Mouse (Mus musculus): ENCODE data around the gene Hist1h2bc. TPM values are rescaled to one million over a fixed set of nuclear protein-coding genes. Genes with fewer than 3 reads are reported as not detected.

Gene Hist1h2bc
- polyA plus RNA-seq, 1 experiment from 2014 or later: 26.1 TPM

DNA sequence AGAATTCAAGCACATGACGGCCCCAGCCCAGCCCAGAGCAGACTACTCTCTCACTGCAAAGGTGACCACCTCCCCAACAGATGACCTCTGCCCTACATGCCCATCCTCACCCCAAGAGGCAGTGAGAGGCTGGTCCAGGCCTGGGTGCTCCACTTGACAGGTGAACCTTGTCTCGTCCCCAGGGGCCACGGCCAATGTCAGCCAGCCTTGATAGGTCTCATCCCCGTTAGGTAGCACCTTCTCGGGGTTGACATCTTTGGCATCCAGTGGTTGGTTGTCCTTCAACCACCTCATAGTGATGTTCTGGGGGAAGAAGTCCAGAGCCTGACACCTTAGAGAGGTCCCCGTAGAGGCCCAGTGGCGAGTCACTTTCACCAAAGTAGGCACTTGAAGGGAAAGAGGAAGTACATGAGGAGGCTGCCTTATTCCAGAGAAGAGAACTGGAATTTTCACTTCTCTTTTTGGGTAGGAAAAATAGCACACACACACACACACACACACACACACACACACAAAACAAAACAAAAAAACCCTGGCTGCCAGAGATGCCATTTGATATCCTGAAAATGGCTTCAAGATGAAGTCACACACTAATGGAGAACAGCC lies 21.9 kb downstream of the Hist1h2bc start:
- Histone ChIP-seq H3K4me2 (replicated peaks; ENCODE audit: low read depth, low read length) (no peak overlapping the region), H3K9ac (ENCODE audit: low read depth, low read length) (no peak overlapping the region), H3K4me1 (replicated peaks; ENCODE audit: control insufficient read depth, insufficient read depth, low read length) (peaks cover 3% of the 10 kb centered on the region; the same call in 1 of the 2 replicates), H3K9me3 (ENCODE audit: control insufficient read depth, low read length) (no peaks in the 10 kb centered on the region), H3K36me3 (ENCODE audit: control insufficient read depth, insufficient read depth, low read length) (no peaks in the 10 kb centered on the region), H3K27me3 (ENCODE audit: control insufficient read depth, insufficient read depth, low read length) (no peaks in the 10 kb centered on the region), H3K27ac (ENCODE audit: low read depth, low read length) (no peak overlapping the region), H3K4me3 (ENCODE audit: low read depth, low read length) (no peak overlapping the region)
- DNase-seq (ENCODE audit: low spot score) (no peak), ATAC-seq (ENCODE audit: low FRiP score) (no peak)
- 97% methylated on average over 7 of the region's 7 CpGs for WGBS

DNA sequence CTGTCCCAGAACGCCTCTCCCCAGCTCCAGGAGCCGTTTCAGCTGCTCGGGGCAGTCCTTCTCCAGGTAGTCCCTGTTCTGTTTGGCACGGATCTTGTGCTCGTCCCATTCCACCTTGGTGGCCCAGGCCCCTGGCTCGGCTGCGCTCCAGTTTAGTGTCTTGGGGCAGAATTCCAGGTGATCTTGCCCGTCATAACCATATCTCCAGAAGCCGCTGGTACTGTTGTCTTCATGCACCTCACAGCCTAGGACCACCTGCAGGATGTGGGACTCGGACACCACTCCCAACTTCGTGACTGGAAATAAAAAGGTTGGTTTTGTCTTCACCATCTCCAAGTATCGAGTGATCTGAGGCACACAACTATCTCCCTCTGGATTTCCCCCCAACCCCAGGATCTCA lies 22.8 kb downstream of the Hist1h2bc start:
- H3K9me3 ChIP-seq (ENCODE audit: control insufficient read depth, low read length): no peaks in the 10 kb centered on the region
- DNase-seq (ENCODE audit: low spot score) (no peak), ATAC-seq (ENCODE audit: low FRiP score) (no peak)
- H3K27me3 ChIP-seq (ENCODE audit: control insufficient read depth, insufficient read depth, low read length): no peaks in the 10 kb centered on the region
- peaks cover 3% of the 10 kb centered on the region; the same call in 1 of the 2 replicates for H3K4me1 ChIP-seq (replicated peaks; ENCODE audit: control insufficient read depth, insufficient read depth, low read length)
- no peaks in the 10 kb centered on the region for H3K36me3 ChIP-seq (ENCODE audit: control insufficient read depth, insufficient read depth, low read length)
- H3K4me2 ChIP-seq (replicated peaks; ENCODE audit: low read depth, low read length): no peak overlapping the region
- no peak overlapping the region for H3K27ac ChIP-seq (ENCODE audit: low read depth, low read length)
- WGBS: 92% methylated on average over 12 of the region's 12 CpGs
- no peak overlapping the region for H3K9ac ChIP-seq (ENCODE audit: low read depth, low read length)
- H3K4me3 ChIP-seq (ENCODE audit: low read depth, low read length): no peak overlapping the region

DNA sequence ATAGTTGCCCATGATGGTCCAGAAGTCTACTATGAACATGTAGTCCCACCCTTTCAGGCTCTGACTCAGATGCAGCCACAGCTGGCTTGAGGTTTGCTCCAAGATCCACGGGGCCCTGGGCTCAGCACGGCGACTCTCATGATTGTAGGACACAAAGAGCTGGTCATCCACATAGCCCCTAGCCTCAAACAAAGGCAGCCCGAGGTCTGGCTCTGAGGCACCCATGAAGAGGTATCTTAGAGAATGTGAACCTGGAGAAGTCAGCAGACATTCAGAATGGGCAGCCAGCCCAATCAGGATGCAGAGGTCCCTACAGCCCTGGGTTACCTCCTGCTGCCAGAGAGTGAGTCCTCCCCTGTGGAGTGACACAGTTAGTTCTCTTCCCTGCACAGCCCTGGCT lies 24.0 kb downstream of the Hist1h2bc start:
- Histone ChIP-seq H3K4me1 (replicated peaks; ENCODE audit: control insufficient read depth, insufficient read depth, low read length) (peaks cover 3% of the 10 kb centered on the region; the same call in 1 of the 2 replicates), H3K36me3 (ENCODE audit: control insufficient read depth, insufficient read depth, low read length) (no peaks in the 10 kb centered on the region), H3K9ac (ENCODE audit: low read depth, low read length) (no peak overlapping the region), H3K4me2 (replicated peaks; ENCODE audit: low read depth, low read length) (no peak overlapping the region), H3K9me3 (ENCODE audit: control insufficient read depth, low read length) (no peaks in the 10 kb centered on the region), H3K27ac (ENCODE audit: low read depth, low read length) (no peak overlapping the region), H3K27me3 (ENCODE audit: control insufficient read depth, insufficient read depth, low read length) (no peaks in the 10 kb centered on the region), H3K4me3 (ENCODE audit: low read depth, low read length) (no peak overlapping the region)
- WGBS: 88% methylated on average over 4 of the region's 4 CpGs
- ATAC-seq (ENCODE audit: low FRiP score) (no peak), DNase-seq (ENCODE audit: low spot score) (no peak)

DNA sequence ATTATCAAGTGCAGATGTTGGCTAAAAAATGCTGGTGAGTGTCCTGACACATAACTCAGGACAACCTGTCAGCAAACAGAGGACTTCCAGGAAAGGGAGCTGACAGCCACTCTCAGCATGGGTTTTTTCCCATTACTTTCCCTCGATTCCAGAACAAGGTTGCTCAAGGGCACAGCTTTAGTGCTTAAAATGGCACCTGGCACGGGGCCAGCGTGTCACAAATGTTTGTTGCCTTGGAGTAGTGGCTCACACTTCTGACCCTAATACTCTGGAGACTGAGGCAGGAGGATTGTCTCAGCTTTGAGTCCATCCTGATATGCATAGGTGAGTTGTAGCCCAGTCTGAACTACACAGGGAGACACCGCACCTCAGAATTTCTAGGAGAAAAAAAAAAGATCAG lies 24.7 kb downstream of the Hist1h2bc start:
- no peak overlapping the region for H3K4me2 ChIP-seq (replicated peaks; ENCODE audit: low read depth, low read length)
- no peaks in the 10 kb centered on the region for H3K36me3 ChIP-seq (ENCODE audit: control insufficient read depth, insufficient read depth, low read length)
- H3K4me3 ChIP-seq (ENCODE audit: low read depth, low read length): no peak overlapping the region
- no peak overlapping the region for H3K9ac ChIP-seq (ENCODE audit: low read depth, low read length)
- ATAC-seq (ENCODE audit: low FRiP score) (no peak), DNase-seq (ENCODE audit: low spot score) (no peak)
- H3K27ac ChIP-seq (ENCODE audit: low read depth, low read length): no peak overlapping the region
- no peaks in the 10 kb centered on the region for H3K27me3 ChIP-seq (ENCODE audit: control insufficient read depth, insufficient read depth, low read length)
- WGBS: 80% methylated on average over 4 of the region's 4 CpGs
- peaks cover 3% of the 10 kb centered on the region; the same call in 1 of the 2 replicates for H3K4me1 ChIP-seq (replicated peaks; ENCODE audit: control insufficient read depth, insufficient read depth, low read length)
- H3K9me3 ChIP-seq (ENCODE audit: control insufficient read depth, low read length): no peaks in the 10 kb centered on the region

DNA sequence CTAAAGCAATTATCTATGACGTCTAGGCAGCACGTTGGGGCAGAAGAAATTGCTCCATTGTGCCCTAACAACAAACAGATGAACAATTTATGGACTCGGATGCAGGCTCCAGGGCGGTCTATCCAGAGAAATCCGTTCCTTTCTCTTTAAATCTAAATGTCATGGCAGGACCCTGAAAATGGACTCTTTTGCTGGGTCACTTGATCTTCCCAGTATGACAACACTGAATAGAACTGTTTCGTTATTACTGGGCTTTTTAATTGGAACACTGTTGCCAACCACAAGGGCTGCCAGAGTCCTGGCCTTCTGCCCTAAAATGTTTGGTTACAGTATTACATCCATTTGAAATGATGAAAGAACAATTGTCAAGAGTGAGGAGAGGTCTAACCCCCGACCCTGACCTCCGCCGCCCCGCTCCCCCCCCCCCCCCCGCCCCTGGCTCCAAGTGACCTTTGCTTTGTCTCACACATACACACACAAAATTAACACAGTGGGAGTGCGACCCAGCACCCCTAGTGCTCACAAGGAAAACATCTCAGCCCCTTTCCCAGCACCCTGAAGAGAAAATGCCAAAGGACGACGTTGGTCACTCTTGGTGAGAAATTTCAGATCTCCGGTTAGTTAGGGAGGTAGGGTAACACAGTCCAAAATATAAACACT lies 25.8 kb downstream of the Hist1h2bc start:
- Histone ChIP-seq H3K27me3 (ENCODE audit: control insufficient read depth, insufficient read depth, low read length) (no peaks in the 10 kb centered on the region), H3K27ac (ENCODE audit: low read depth, low read length) (no peak overlapping the region), H3K4me1 (replicated peaks; ENCODE audit: control insufficient read depth, insufficient read depth, low read length) (peaks cover 3% of the 10 kb centered on the region; the same call in 1 of the 2 replicates), H3K4me2 (replicated peaks; ENCODE audit: low read depth, low read length) (peak overlapping the region; percentile 57), H3K9me3 (ENCODE audit: control insufficient read depth, low read length) (no peaks in the 10 kb centered on the region), H3K9ac (ENCODE audit: low read depth, low read length) (peak overlapping the region; percentile 16), H3K4me3 (ENCODE audit: low read depth, low read length) (peak overlapping the region; percentile 22), H3K36me3 (ENCODE audit: control insufficient read depth, insufficient read depth, low read length) (no peaks in the 10 kb centered on the region)
- 11% methylated on average over 15 of the region's 15 CpGs for WGBS
- DNase-seq (ENCODE audit: low spot score) (no peak), ATAC-seq (ENCODE audit: low FRiP score) (no peak)

DNA sequence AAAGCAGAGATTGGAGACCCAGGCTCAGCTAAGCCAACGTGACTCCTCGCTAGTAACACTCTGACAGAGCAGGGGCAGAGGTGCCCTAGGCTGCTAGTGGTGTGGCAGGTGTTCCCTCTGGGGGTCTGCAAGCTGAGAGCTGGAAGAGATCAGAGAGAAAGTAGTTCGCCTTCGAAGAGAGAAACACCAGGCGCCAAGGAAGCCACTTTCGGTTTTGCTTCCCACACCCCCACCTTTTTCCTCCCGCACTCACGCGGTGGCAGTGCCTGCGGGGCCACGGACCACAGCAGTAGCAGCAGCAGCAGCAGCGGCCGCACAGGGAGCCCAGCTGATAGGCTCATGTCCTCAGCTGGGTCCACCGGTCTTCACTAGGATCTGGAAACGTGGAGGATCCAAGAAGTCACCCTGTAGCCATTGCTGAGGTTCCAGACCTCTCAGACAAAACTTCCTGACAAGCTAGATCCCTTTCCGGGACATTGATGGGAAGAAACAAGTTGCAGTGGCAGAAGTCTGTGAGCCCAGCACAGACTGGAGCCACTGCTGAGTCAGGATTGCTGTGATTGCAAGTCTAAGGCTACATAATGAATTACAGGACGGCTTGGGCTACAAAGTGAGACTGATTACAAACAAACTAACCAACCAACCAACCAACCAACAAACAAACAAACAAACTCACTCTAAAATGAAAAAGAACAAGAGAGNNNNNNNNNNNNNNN lies 26.5 kb downstream of the Hist1h2bc start, which contains the start of gene Hfe:
Hfe (minus strand) TSS at position 481 of the 716 bp plus-strand sequence.
- Histone ChIP-seq H3K4me2 (replicated peaks; ENCODE audit: low read depth, low read length) (peak within 1 kb of the TSS; percentile 57), H3K27ac (ENCODE audit: low read depth, low read length) (no peak within 1 kb of the TSS), H3K9ac (ENCODE audit: low read depth, low read length) (peak within 1 kb of the TSS; percentile 16), H3K27me3 (ENCODE audit: control insufficient read depth, insufficient read depth, low read length) (no peaks in the 10 kb centered on the region), H3K9me3 (ENCODE audit: control insufficient read depth, low read length) (no peaks in the 10 kb centered on the region), H3K4me1 (replicated peaks; ENCODE audit: control insufficient read depth, insufficient read depth, low read length) (peaks cover 3% of the 10 kb centered on the region; the same call in 1 of the 2 replicates), H3K36me3 (ENCODE audit: control insufficient read depth, insufficient read depth, low read length) (no peaks in the 10 kb centered on the region), H3K4me3 (ENCODE audit: low read depth, low read length) (peak within 1 kb of the TSS; percentile 22)
- DNase-seq (ENCODE audit: low spot score) (peak; percentile 57), ATAC-seq (ENCODE audit: low FRiP score) (no peak; the same call in 1 of the 2 replicates)
- WGBS: 2% methylated on average over 17 of the region's 17 CpGs

DNA sequence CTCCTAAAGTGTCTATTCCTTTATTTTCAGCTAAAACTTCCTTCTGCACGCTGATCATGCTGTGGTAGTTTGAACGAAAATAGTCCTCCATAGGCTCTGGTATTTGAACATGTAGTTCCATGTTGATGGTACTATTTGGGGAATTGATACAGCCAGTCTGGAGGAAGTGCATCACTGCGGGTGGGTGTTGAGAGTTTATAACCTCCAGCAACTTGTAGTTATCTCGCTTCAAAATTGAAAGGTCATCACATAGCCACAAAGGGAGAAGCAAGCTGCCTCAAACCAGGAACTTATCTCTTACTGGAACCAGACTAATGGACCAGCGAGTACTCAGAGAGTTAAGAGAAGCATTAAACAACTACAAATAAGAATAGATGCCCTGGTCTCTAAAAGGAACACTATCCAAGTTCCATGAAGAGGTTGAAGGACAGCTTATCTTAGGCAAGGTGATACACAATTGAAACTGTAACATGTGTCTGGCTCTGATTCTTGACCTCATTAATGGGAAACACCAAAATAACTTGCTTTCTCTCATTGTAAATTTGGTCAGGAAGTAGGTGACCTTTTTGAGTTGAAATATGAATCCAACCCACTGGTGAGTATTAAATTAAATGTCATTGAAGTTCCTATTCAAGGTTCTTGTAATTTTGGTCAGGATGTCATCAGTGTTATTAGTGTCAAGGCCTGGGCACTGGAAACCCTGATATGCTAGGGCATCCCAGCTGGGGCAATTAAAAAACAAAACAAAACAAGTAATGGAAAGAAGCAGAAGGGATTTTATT lies 32.5 kb downstream of the Hist1h2bc start:
- DNase-seq (ENCODE audit: low spot score) (no peak), ATAC-seq (ENCODE audit: low FRiP score) (no peak)
- WGBS: 88% methylated on average over 5 of the region's 5 CpGs
- no peaks in the 10 kb centered on the region for H3K36me3 ChIP-seq (ENCODE audit: control insufficient read depth, insufficient read depth, low read length)
- no peak overlapping the region for H3K4me3 ChIP-seq (ENCODE audit: low read depth, low read length)
- H3K9ac ChIP-seq (ENCODE audit: low read depth, low read length): no peak overlapping the region
- H3K27ac ChIP-seq (ENCODE audit: low read depth, low read length): no peak overlapping the region
- no peaks in the 10 kb centered on the region for H3K27me3 ChIP-seq (ENCODE audit: control insufficient read depth, insufficient read depth, low read length)
- no peaks in the 10 kb centered on the region for H3K4me1 ChIP-seq (replicated peaks; ENCODE audit: control insufficient read depth, insufficient read depth, low read length)
- H3K9me3 ChIP-seq (ENCODE audit: control insufficient read depth, low read length): no peaks in the 10 kb centered on the region
- H3K4me2 ChIP-seq (replicated peaks; ENCODE audit: low read depth, low read length): no peak overlapping the region

DNA sequence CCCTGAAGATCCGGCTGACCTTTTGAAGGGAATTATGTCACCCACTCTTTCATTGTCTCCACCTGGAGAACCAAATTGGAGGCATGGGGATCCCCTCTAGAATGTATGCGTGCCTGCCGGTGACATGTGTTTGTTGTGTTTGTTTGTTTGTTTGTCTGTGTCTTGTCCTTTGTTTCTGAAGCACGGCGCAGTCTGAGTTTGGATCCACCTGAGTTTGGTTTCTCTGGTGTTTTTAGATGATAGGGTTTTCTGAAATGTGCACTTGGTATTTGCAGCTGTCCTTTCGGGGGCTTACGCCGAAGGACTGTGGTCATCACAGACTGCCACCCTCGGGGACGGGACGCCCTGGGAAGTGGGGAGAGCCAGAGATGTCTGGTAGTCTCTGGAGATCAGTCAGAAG lies 33.2 kb downstream of the Hist1h2bc start:
- Histone ChIP-seq H3K4me3 (ENCODE audit: low read depth, low read length) (no peak overlapping the region), H3K27ac (ENCODE audit: low read depth, low read length) (no peak overlapping the region), H3K36me3 (ENCODE audit: control insufficient read depth, insufficient read depth, low read length) (no peaks in the 10 kb centered on the region), H3K4me1 (replicated peaks; ENCODE audit: control insufficient read depth, insufficient read depth, low read length) (no peaks in the 10 kb centered on the region), H3K4me2 (replicated peaks; ENCODE audit: low read depth, low read length) (no peak overlapping the region), H3K9ac (ENCODE audit: low read depth, low read length) (no peak overlapping the region), H3K9me3 (ENCODE audit: control insufficient read depth, low read length) (no peaks in the 10 kb centered on the region), H3K27me3 (ENCODE audit: control insufficient read depth, insufficient read depth, low read length) (no peaks in the 10 kb centered on the region)
- no peak for ATAC-seq (ENCODE audit: low FRiP score)
- no peak for DNase-seq (ENCODE audit: low spot score)
- 46% methylated on average over 11 of the region's 11 CpGs for WGBS

Measured in hindbrain, embryonic 11.5 days (tissue).